25 mouse cellular contexts compared by ENCODE assay signal in genomic region chr8:107480436-107480835, GRCm38 (mm10). TPM values are rescaled to one million over a fixed set of nuclear protein-coding genes. Genes with fewer than 3 reads are reported as not detected.
A peak's percentile ranks its signal among the peaks of the same experiment; 100 is the strongest.
DNase-seq lines count a peak whose midpoint lies in the region; ATAC-seq and TF ChIP-seq lines count a peak whose summit lies in the region.
"Had no signal": no experiment of that assay in that cellular context is flagged by ENCODE, and none has a peak within 500 bp of the region (broad histone marks: within the 10 kb centered on the region; RNA-seq: fewer than 3 reads in every experiment).

No protein-coding gene starts in this region.

- H3K4me1 ChIP-seq in liver, adult 2 months (ENCODE audit: control insufficient read depth, insufficient read depth, low read length), result peaks cover 3% of the 10 kb centered on the region; the same call in 1 of the 2 replicates
- peaks cover 24% of the 10 kb centered on the region for H3K4me1 ChIP-seq in bone marrow macrophage, adult 2 months (ENCODE audit: control insufficient read depth, insufficient read depth, low read length)
- H3K4me1 ChIP-seq in limb, embryonic 12.5 days (replicated peaks), result peaks cover 12% of the 10 kb centered on the region; the same call in 1 of the 2 replicates
- no peaks in the 10 kb centered on the region; the same call in 1 of the 2 replicates for H3K4me1 ChIP-seq in limb, embryonic 15.5 days
- no peaks in the 10 kb centered on the region for H3K4me1 ChIP-seq in hindbrain, embryonic 10.5 days (replicated peaks)
- H3K4me1 ChIP-seq: embryonic facial prominence, embryonic 12.5 days; embryonic facial prominence, embryonic 15.5 days; heart, embryonic 13.5 days; hindbrain, embryonic 12.5 days; hindbrain, embryonic 15.5 days had no signal

- WGBS in liver, adult 2 months, result 83% methylated on average over 4 of the region's 4 CpGs
- 92% methylated on average over 4 of the region's 4 CpGs for WGBS in limb, embryonic 12.5 days
- 89% methylated on average over 4 of the region's 4 CpGs for WGBS in limb, embryonic 15.5 days
- 94% methylated on average over 4 of the region's 4 CpGs for WGBS in hindbrain, embryonic 10.5 days

- peak; percentile 48 for DNase-seq in liver, adult 2 months (ENCODE audit: extremely low read depth, low read depth, low spot score)
- no peak for DNase-seq in liver
- no peak for DNase-seq in hindbrain, embryonic 10.5 days (ENCODE audit: low spot score)
- DNase-seq in gastrocnemius, postnatal 10 days, result no peak
- DNase-seq: adrenal gland, postnatal 10 days; adrenal gland, postnatal 36 days; cerebellum, adult 11 months; cerebellum, adult 2 months; cerebellum, adult 9-11 months; cerebellum, postnatal 25 days; gastrocnemius, postnatal 36 days; heart, adult 2 months; heart, postnatal 14 days; heart, postnatal 4 days had no signal

- H3K36me3 ChIP-seq in liver, adult 2 months (ENCODE audit: control insufficient read depth, insufficient read depth, low read length), result no peaks in the 10 kb centered on the region
- peaks cover 44% of the 10 kb centered on the region for H3K36me3 ChIP-seq in limb, embryonic 12.5 days
- H3K36me3 ChIP-seq in limb, embryonic 15.5 days, result 0 out of 2 replicates have a peak, but pooled peaks cover 7% of the 10 kb centered on the region
- H3K36me3 ChIP-seq in hindbrain, embryonic 10.5 days, result peaks cover 52% of the 10 kb centered on the region
- H3K36me3 ChIP-seq: embryonic facial prominence, embryonic 15.5 days had no signal

- H3K9me3 ChIP-seq in limb, embryonic 12.5 days, result no peaks in the 10 kb centered on the region
- H3K9me3 ChIP-seq in limb, embryonic 15.5 days, result no peaks in the 10 kb centered on the region
- no peaks in the 10 kb centered on the region for H3K9me3 ChIP-seq in hindbrain, embryonic 10.5 days
- H3K9me3 ChIP-seq: embryonic facial prominence, embryonic 12.5 days; embryonic facial prominence, embryonic 15.5 days; heart, embryonic 10.5 days; heart, embryonic 13.5 days; hindbrain, embryonic 12.5 days; hindbrain, embryonic 15.5 days had no signal

- no peak for ATAC-seq in limb, embryonic 12.5 days (ENCODE audit: insufficient number of reproducible peaks, insufficient read depth, low FRiP score, low TSS enrichment, low read depth)
- ATAC-seq in limb, embryonic 15.5 days (ENCODE audit: insufficient number of reproducible peaks, low FRiP score, low TSS enrichment, low read depth), result no peak
- ATAC-seq: CD4-positive, CD25-positive, alpha-beta regulatory T cell, adult 4 months; forebrain, embryonic 14.5 days had no signal

- no peak for TF ChIP-seq POLR2A in liver, adult 2 months (IDR thresholded peaks at IDR 0.05; ENCODE audit: extremely low read depth, insufficient read depth, low read length)
- TF ChIP-seq POLR2A in bone marrow macrophage, adult 2 months (IDR thresholded peaks at IDR 0.05; ENCODE audit: borderline replicate concordance, low read depth, low read length), result no peak

- no peaks in the 10 kb centered on the region for H3K27me3 ChIP-seq in liver, adult 2 months (ENCODE audit: control insufficient read depth, insufficient read depth, low read length)
- H3K27me3 ChIP-seq in limb, embryonic 12.5 days, result no peaks in the 10 kb centered on the region
- H3K27me3 ChIP-seq in limb, embryonic 15.5 days, result no peaks in the 10 kb centered on the region
- H3K27me3 ChIP-seq in hindbrain, embryonic 10.5 days (ENCODE audit: insufficient read depth, poor library complexity, severe bottlenecking), result no peaks in the 10 kb centered on the region
- H3K27me3 ChIP-seq: embryonic facial prominence, embryonic 12.5 days; embryonic facial prominence, embryonic 15.5 days; heart, embryonic 13.5 days; hindbrain, embryonic 12.5 days; hindbrain, embryonic 15.5 days had no signal

- no peak overlapping the region for H3K4me2 ChIP-seq in limb, embryonic 12.5 days
- no peak overlapping the region for H3K4me2 ChIP-seq in limb, embryonic 15.5 days
- H3K4me2 ChIP-seq: embryonic facial prominence, embryonic 12.5 days; embryonic facial prominence, embryonic 15.5 days; heart, embryonic 13.5 days; hindbrain, embryonic 12.5 days; hindbrain, embryonic 15.5 days had no signal

- H3K4me3 ChIP-seq in liver, adult 2 months (ENCODE audit: insufficient read depth, low read depth, low read length), result no peak overlapping the region
- no peak overlapping the region for H3K4me3 ChIP-seq in bone marrow macrophage, adult 2 months (ENCODE audit: insufficient read depth, low read length)
- H3K4me3 ChIP-seq in limb, embryonic 12.5 days (replicated peaks), result no peak overlapping the region
- no peak overlapping the region for H3K4me3 ChIP-seq in limb, embryonic 15.5 days
- H3K4me3 ChIP-seq in hindbrain, embryonic 10.5 days, result no peak overlapping the region
- H3K4me3 ChIP-seq: embryonic facial prominence, embryonic 12.5 days; embryonic facial prominence, embryonic 15.5 days; heart, adult 2 months; heart, embryonic 10.5 days; heart, embryonic 13.5 days; hindbrain, embryonic 12.5 days; hindbrain, embryonic 15.5 days had no signal

- H3K27ac ChIP-seq in liver, adult 2 months (replicated peaks; ENCODE audit: insufficient read depth, low read depth, low read length), result no peak overlapping the region
- 0 out of 2 replicates have a peak overlapping the region, but pooled peaks have one; percentile 3 for H3K27ac ChIP-seq in bone marrow macrophage, adult 2 months (ENCODE audit: insufficient read depth, low read depth, low read length)
- 0 out of 2 replicates have a peak overlapping the region, but pooled peaks have one; percentile 17 for H3K27ac ChIP-seq in limb, embryonic 12.5 days
- 0 out of 2 replicates have a peak overlapping the region, but pooled peaks have one; percentile 24 for H3K27ac ChIP-seq in limb, embryonic 15.5 days
- H3K27ac ChIP-seq in hindbrain, embryonic 10.5 days, result no peak overlapping the region
- H3K27ac ChIP-seq: embryonic facial prominence, embryonic 12.5 days; embryonic facial prominence, embryonic 15.5 days; heart, adult 2 months; heart, embryonic 10.5 days; heart, embryonic 13.5 days; hindbrain, embryonic 12.5 days; hindbrain, embryonic 15.5 days had no signal

- no peaks in the 10 kb centered on the region; the same call in 1 of the 2 replicates for H3K79me2 ChIP-seq in liver, adult 2 months (ENCODE audit: control insufficient read depth, insufficient read depth, low read length)

- H3K9ac ChIP-seq in liver, adult 2 months (ENCODE audit: low read depth, low read length), result no peak overlapping the region
- no peak overlapping the region for H3K9ac ChIP-seq in limb, embryonic 12.5 days (replicated peaks)
- no peak overlapping the region for H3K9ac ChIP-seq in limb, embryonic 15.5 days
- H3K9ac ChIP-seq: embryonic facial prominence, embryonic 12.5 days; embryonic facial prominence, embryonic 15.5 days; heart, embryonic 13.5 days; hindbrain, embryonic 12.5 days; hindbrain, embryonic 15.5 days had no signal

- no peak for TF ChIP-seq CTCF in liver, adult 2 months (IDR thresholded peaks at IDR 0.05; ENCODE audit: low read depth, low read length)
- no peak for TF ChIP-seq CTCF in bone marrow macrophage, adult 2 months (IDR thresholded peaks at IDR 0.05; ENCODE audit: low read depth, low read length)

RNA-seq across cellular contexts. Expression of gene Wwp2, which starts 44.3 kb away (rescaled TPM):
- 11.8 and 14.4 TPM in 2 replicates for total RNA-seq in liver, adult 2 months (2014; rRNA removed)
- 13.0 and 15.0 TPM in 2 replicates for polyA plus RNA-seq in liver, adult 2 months (2012; rRNA removed)
- polyA plus RNA-seq in bone marrow macrophage, adult 2 months (2012; ENCODE audit: insufficient read depth, insufficient read length, missing spikeins), result 64.7 and 68.1 TPM in 2 replicates
- polyA plus RNA-seq in limb, embryonic 12.5 days (2016; fragmentation: Nextera tagmentation; extraction: Ambion mirVana), result 277 and 286 TPM in 2 replicates
- polyA plus RNA-seq in limb, embryonic 15.5 days (2015; fragmentation: Nextera tagmentation; extraction: Ambion mirVana), result 114 and 119 TPM in 2 replicates
- 61.7 and 64.6 TPM in 2 replicates for polyA plus RNA-seq in hindbrain, embryonic 10.5 days (2016; fragmentation: Nextera tagmentation; extraction: Ambion mirVana)
- 10 to 100 TPM; 15.2 to 23.4 TPM for total RNA-seq in gastrocnemius, postnatal 10 days (2021)

RNA-seq across cellular contexts. Expression of gene Nob1, which starts 55.6 kb away (rescaled TPM):
- total RNA-seq in liver, adult 2 months (2014; rRNA removed), result 2.4 and 2.8 TPM in 2 replicates
- 11.2 and 14.3 TPM in 2 replicates for polyA plus RNA-seq in liver, adult 2 months (2012; rRNA removed)
- 11.0 and 11.3 TPM in 2 replicates for polyA plus RNA-seq in bone marrow macrophage, adult 2 months (2012; ENCODE audit: insufficient read depth, insufficient read length, missing spikeins)
- 102 and 103 TPM in 2 replicates for polyA plus RNA-seq in limb, embryonic 12.5 days (2016; fragmentation: Nextera tagmentation; extraction: Ambion mirVana)
- 78.5 and 84.8 TPM in 2 replicates for polyA plus RNA-seq in limb, embryonic 15.5 days (2015; fragmentation: Nextera tagmentation; extraction: Ambion mirVana)
- polyA plus RNA-seq in hindbrain, embryonic 10.5 days (2016; fragmentation: Nextera tagmentation; extraction: Ambion mirVana), result 91.8 and 92.7 TPM in 2 replicates
- total RNA-seq in gastrocnemius, postnatal 10 days (2021), result 10 to 100 TPM; 21.2 to 22.5 TPM

Comparison
In these comparisons a context has a peak if more than half of its experiments do, and no peak if none do; other contexts are left out.
1. H3K27ac ChIP-seq: peak in bone marrow macrophage, adult 2 months (single experiment), limb, embryonic 12.5 days (single experiment) and limb, embryonic 15.5 days (single experiment); none in liver, adult 2 months (single experiment) and hindbrain, embryonic 10.5 days (single experiment).